Mouse (Mus musculus) ES-Bruce4 (cell line): ENCODE results near the gene Lkaaear1. TPM values are rescaled to one million over a fixed set of nuclear protein-coding genes. Genes with fewer than 3 reads are reported as not detected.

Experiments
- H3K27ac ChIP-seq: 2 replicates; pipeline ENCODE4 v1.5.1; 2012; ENCODE audit warnings: low read length, inconsistent platforms; ENCODE audit not compliant: insufficient read depth
- H3K27me3 ChIP-seq: 2 replicates; pipeline ENCODE4 v1.6.1; 2012; ENCODE audit warnings: mild to moderate bottlenecking, low read length, inconsistent platforms; ENCODE audit not compliant: control insufficient read depth, poor library complexity, insufficient read depth, severe bottlenecking
- H3K36me3 ChIP-seq: 2 replicates; pipeline ENCODE4 v1.6.1; 2012; ENCODE audit warnings: inconsistent platforms, mild to moderate bottlenecking, low read length, moderate library complexity; ENCODE audit not compliant: control insufficient read depth, poor library complexity, insufficient read depth, severe bottlenecking
- H3K4me1 ChIP-seq: one replicate; pipeline ENCODE4 v1.8.1; 2011; ENCODE audit warnings: low read length; ENCODE audit not compliant: control insufficient read depth, insufficient read depth
- H3K4me3 ChIP-seq: 2 replicates; pipeline ENCODE4 v1.5.1; 2011; ENCODE audit warnings: low read depth, mild to moderate bottlenecking, low read length
- H3K9ac ChIP-seq: 2 replicates; pipeline ENCODE4 v1.6.1; 2012; ENCODE audit warnings: low read depth, mild to moderate bottlenecking, inconsistent platforms; ENCODE audit not compliant: poor library complexity, severe bottlenecking
- H3K9me3 ChIP-seq: replicated peaks from 2 replicates; pipeline ENCODE4 v1.6.1; 2012; ENCODE audit warnings: mild to moderate bottlenecking, low read length, inconsistent platforms; ENCODE audit not compliant: control insufficient read depth, poor library complexity, insufficient read depth, severe bottlenecking
- CTCF ChIP-seq: IDR thresholded peaks from one replicate; pipeline ENCODE4 v1.8.1; 2011; ENCODE audit warnings: low read depth, low read length
- EP300 ChIP-seq: IDR thresholded peaks from 2 replicates; pipeline ENCODE4 v1.6.1; 2011; ENCODE audit warnings: low read depth, low read length; ENCODE audit not compliant: insufficient read depth
- POLR2A ChIP-seq: IDR thresholded peaks from one replicate; pipeline ENCODE4 v1.8.1; 2011; ENCODE audit warnings: low read length; ENCODE audit not compliant: insufficient read depth
- polyA plus RNA-seq: library from polyadenylated mRNA; stranded (reverse); fragments of >200 nt; gene quantifications from 2 replicates; pipeline ENCODE4 v1.2.4, GENCODE M21; 2011; ENCODE audit warnings: low read depth; ENCODE audit not compliant: missing spikeins, insufficient read depth, insufficient read length

Gene Lkaaear1
- polyA plus RNA-seq, 1 experiment = not detected

DNA sequence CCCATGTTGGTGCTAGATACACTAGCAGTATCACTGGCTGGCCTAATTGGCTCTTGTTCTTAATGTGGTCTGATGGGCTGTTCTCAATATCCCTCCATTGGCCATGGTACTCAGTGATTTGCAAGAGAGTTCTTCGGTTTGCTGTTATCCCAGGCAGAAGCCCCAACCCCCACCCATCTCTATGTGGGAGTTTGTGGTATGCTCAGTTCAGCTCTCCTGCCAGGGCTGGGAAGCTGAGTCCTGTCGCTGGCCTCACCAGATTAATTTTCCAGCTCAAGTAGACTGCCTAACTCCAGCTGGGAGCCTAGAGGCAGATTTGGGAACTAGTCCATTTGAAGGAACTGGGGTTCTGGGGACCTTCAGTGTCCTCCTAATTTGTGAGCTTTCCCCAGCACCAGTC lies 40.8 kb downstream of the Lkaaear1 start:
- Histone ChIP-seq H3K27ac (no peak overlapping the region), H3K4me1 (no peaks in the 10 kb centered on the region), H3K27me3 (no peaks in the 10 kb centered on the region), H3K9me3 (no peaks in the 10 kb centered on the region), H3K36me3 (peaks cover 19% of the 10 kb centered on the region), H3K9ac (no peak overlapping the region), H3K4me3 (no peak overlapping the region)
- TF ChIP-seq POLR2A (no peak), CTCF (no peak), EP300 (no peak)

- Histone ChIP-seq H3K36me3 (peaks cover 23% of the 10 kb centered on the region), H3K9ac (no peak within 1 kb of the TSS), H3K27ac (no peak within 1 kb of the TSS), H3K9me3 (no peaks in the 10 kb centered on the region), H3K27me3 (no peaks in the 10 kb centered on the region), H3K4me3 (no peak within 1 kb of the TSS), H3K4me1 (no peaks in the 10 kb centered on the region)
- TF ChIP-seq CTCF (no peak), EP300 (no peak), POLR2A (no peak)
These were observed 41.5 kb downstream of the Lkaaear1 start, which contains the start of gene Gm29797 for GRCm38 (mm10) chr2:181656734-181657133. TSS of gene Gm29797 (plus strand) at chr2:181657034.

DNA sequence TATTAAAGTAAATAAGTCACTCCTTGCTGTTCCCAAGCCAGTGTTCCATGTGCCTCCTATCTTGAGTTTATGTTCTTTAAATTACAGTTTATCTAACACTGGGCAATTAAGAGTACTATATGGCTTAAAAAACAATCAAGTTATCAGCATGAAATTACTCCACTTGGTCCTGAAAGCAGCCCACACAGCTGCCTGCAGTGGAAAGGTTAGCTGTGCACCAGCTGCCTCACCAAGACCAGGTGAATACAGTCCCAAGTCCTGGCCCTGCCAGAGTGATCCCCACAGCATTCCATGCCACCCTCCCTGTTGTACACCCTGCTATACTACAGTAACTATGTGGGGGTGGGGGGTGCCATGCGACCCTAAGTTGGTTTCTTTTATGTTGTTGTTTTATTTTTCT lies 44.7 kb downstream of the Lkaaear1 start:
- no peaks in the 10 kb centered on the region for H3K9me3 ChIP-seq
- no peaks in the 10 kb centered on the region for H3K27me3 ChIP-seq
- H3K9ac ChIP-seq = no peak overlapping the region
- no peak overlapping the region for H3K4me3 ChIP-seq
- H3K36me3 ChIP-seq = peaks cover 40% of the 10 kb centered on the region
- no peak overlapping the region for H3K27ac ChIP-seq
- no peaks in the 10 kb centered on the region for H3K4me1 ChIP-seq
- TF ChIP-seq EP300 (no peak), POLR2A (no peak)

DNA sequence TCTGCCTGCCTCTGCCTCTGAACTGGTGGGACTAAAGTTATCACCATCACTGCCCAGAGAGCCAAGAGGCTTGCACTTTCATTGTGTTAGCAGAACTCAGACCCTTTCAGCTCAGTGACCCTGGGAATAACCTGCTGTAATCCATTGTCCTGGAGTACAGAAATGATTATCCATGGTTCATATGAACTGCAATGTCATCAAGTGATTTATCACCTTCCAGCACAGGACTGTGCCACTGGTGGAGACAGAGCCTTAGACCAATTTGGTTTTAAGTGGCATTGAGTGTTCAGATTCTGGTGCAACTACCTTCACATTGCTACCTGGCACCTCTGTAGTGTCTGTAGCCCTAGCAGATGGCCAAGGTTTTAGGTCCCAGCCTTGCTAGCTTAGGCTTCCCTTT lies 45.2 kb downstream of the Lkaaear1 start:
- H3K9ac ChIP-seq = no peak overlapping the region
- no peak for TF ChIP-seq POLR2A
- no peak for TF ChIP-seq EP300
- no peak for TF ChIP-seq CTCF
- peaks cover 40% of the 10 kb centered on the region for H3K36me3 ChIP-seq
- H3K9me3 ChIP-seq = no peaks in the 10 kb centered on the region
- H3K4me1 ChIP-seq = no peaks in the 10 kb centered on the region
- H3K4me3 ChIP-seq = no peak overlapping the region
- no peak overlapping the region for H3K27ac ChIP-seq
- H3K27me3 ChIP-seq = no peaks in the 10 kb centered on the region

DNA sequence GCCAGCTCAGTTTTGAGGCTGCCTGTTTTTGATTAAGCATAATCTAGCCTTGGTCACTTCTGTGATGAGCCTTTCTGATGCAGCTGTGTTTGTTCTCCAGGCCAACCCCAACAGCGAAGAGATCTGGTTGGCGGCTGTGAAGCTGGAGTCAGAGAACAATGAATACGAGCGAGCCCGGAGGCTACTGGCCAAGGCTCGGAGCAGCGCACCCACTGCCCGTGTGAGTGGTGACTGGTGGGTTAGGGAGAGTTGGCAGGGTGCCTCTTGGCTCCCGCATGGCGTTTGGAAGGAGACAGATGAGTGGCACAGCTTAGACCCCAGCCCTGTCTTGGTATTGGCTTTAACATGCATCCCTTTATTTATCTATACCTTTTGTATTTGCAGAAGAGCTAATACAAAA lies 49.3 kb downstream of the Lkaaear1 start:
- no peaks in the 10 kb centered on the region for H3K9me3 ChIP-seq
- H3K9ac ChIP-seq = no peak overlapping the region
- no peaks in the 10 kb centered on the region for H3K27me3 ChIP-seq
- no peak overlapping the region for H3K27ac ChIP-seq
- no peaks in the 10 kb centered on the region for H3K4me1 ChIP-seq
- TF ChIP-seq EP300 = no peak
- TF ChIP-seq POLR2A = no peak
- TF ChIP-seq CTCF = no peak
- no peak overlapping the region for H3K4me3 ChIP-seq
- peaks cover 40% of the 10 kb centered on the region for H3K36me3 ChIP-seq

Other genes starting within 250 kb of the Lkaaear1 start
- 4.3 and 5.4 TPM in 2 replicates for gene Zbtb46, start 239.0 kb downstream of the Lkaaear1 start, polyA plus RNA-seq
- gene Abhd16b, start 205.2 kb downstream of the Lkaaear1 start, polyA plus RNA-seq = not detected in 2 replicates
- gene Tpd52l2, start 201.3 kb downstream of the Lkaaear1 start, polyA plus RNA-seq = 144 and 145 TPM in 2 replicates
- gene Dnajc5, start 178.0 kb downstream of the Lkaaear1 start, polyA plus RNA-seq = 58.7 and 59.0 TPM in 2 replicates
- 37.1 and 37.5 TPM in 2 replicates for gene Uckl1, start 113.5 kb downstream of the Lkaaear1 start, polyA plus RNA-seq
- 80.1 and 80.4 TPM in 2 replicates for gene Prpf6, start 106.6 kb downstream of the Lkaaear1 start, polyA plus RNA-seq
- gene Zfp512b, start 105.6 kb downstream of the Lkaaear1 start, polyA plus RNA-seq = 14.6 and 14.7 TPM in 2 replicates
- 12.5 and 14.7 TPM in 2 replicates for gene Samd10, start 99.2 kb downstream of the Lkaaear1 start, polyA plus RNA-seq
- 1.2 and 1.6 TPM in 2 replicates for gene Gm29797, start 41.4 kb downstream of the Lkaaear1 start, polyA plus RNA-seq
- gene Sox18, start 26.8 kb downstream of the Lkaaear1 start, polyA plus RNA-seq = 0.49 and 0.68 TPM in 2 replicates
- gene Tcea2, start 18.1 kb downstream of the Lkaaear1 start, polyA plus RNA-seq = 13.0 and 15.3 TPM in 2 replicates
- gene Rgs19, start 4.5 kb downstream of the Lkaaear1 start, polyA plus RNA-seq = 36.3 and 46.5 TPM in 2 replicates
- 0.78 and 1.2 TPM in 2 replicates for gene Oprl1, start 16.6 kb upstream of the Lkaaear1 start, polyA plus RNA-seq
- 0.13 TPM in 1 of 2 replicates, not detected in the other for gene Myt1, start 64.9 kb upstream of the Lkaaear1 start, polyA plus RNA-seq
- 22.4 and 26.0 TPM in 2 replicates for gene Pcmtd2, start 139.4 kb upstream of the Lkaaear1 start, polyA plus RNA-seq
- 14.4 and 18.2 TPM in 2 replicates for gene Polr3k, start 165.9 kb upstream of the Lkaaear1 start, polyA plus RNA-seq